Mouse (Mus musculus) limb, embryonic 14.5 days (tissue): ENCODE results near the gene Abhd2. TPM values are rescaled to one million over a fixed set of nuclear protein-coding genes. Genes with fewer than 3 reads are reported as not detected.

ENCODE experiments used
- ATAC-seq: fragments of 200-750 bp; cut with Nextera tagmentation; 2 replicates; pipeline ENCODE4 v1.8.0; 2017; ENCODE audit warnings: low read depth, moderate number of reproducible peaks, moderate TSS enrichment; ENCODE audit not compliant: low FRiP score
- DNase-seq: peaks from one replicate; pipeline ENCODE4 v3.0.0-alpha.2; 2015; ENCODE audit warnings: low spot score
- H3K27ac ChIP-seq: fragments of 300-500 bp; sonication (generic); replicated peaks from 2 replicates; pipeline ENCODE4 v1.5.1; 2014; ENCODE audit warnings: low read depth, mild to moderate bottlenecking, low read length, moderate library complexity, mixed read lengths
- H3K27me3 ChIP-seq: fragments of 300-500 bp; sonication (generic); 2 replicates; pipeline ENCODE4 v1.6.1; 2014; ENCODE audit warnings: low read length, mixed read lengths; ENCODE audit not compliant: control insufficient read depth, insufficient read depth
- H3K36me3 ChIP-seq: fragments of 300-500 bp; sonication (generic); 2 replicates; pipeline ENCODE4 v1.6.1; 2014; ENCODE audit warnings: mild to moderate bottlenecking, low read length, moderate library complexity, mixed read lengths; ENCODE audit not compliant: control insufficient read depth, insufficient read depth
- H3K4me1 ChIP-seq: fragments of 300-500 bp; sonication (generic); 2 replicates; pipeline ENCODE4 v1.6.1; 2014; ENCODE audit warnings: antibody characterized with exemption, low read length, mixed read lengths; ENCODE audit not compliant: control insufficient read depth, insufficient read depth
- H3K4me2 ChIP-seq: fragments of 300-500 bp; sonication (generic); replicated peaks from 2 replicates; pipeline ENCODE4 v1.6.1; 2014; ENCODE audit warnings: low read depth, mild to moderate bottlenecking, low read length, moderate library complexity; ENCODE audit not compliant: severe bottlenecking
- H3K4me3 ChIP-seq: fragments of 300-500 bp; sonication (generic); replicated peaks from 2 replicates; pipeline ENCODE4 v1.5.1; 2014; ENCODE audit warnings: low read length
- H3K9ac ChIP-seq: fragments of 300-500 bp; sonication (generic); 2 replicates; pipeline ENCODE4 v1.6.1; 2014; ENCODE audit warnings: mild to moderate bottlenecking, low read depth, low read length, moderate library complexity; ENCODE audit not compliant: severe bottlenecking
- H3K9me3 ChIP-seq: fragments of 300-500 bp; sonication (generic); 2 replicates; pipeline ENCODE4 v1.6.1; 2016; ENCODE audit warnings: low read length; ENCODE audit not compliant: control insufficient read depth
- POLR2A ChIP-seq: fragments of 200-500 bp; IDR thresholded peaks from 2 replicates; pipeline ENCODE4 v1.8.0; 2012; ENCODE audit warnings: inconsistent platforms, mild to moderate bottlenecking, moderate library complexity, borderline replicate concordance; ENCODE audit not compliant: insufficient read depth, insufficient read length; ENCODE audit errors: extremely low read depth
- WGBS: fragments of 180-500 bp; shearing (Covaris S2); extraction: QIAGEN DNeasy Blood & Tissue Kit; methylation state at CpG from one replicate; pipeline ENCODE4 v1.1.7; 2014; 5-methylcytosine and 5-hydroxymethylcytosine counted together
- polyA plus RNA-seq, 2 experiments: library from polyadenylated mRNA; depleted of rRNA in 1 of 2; stranded (reverse) in 1 of 2; unstranded in 1 of 2; fragments of >200 nt; fragmentation: Nextera tagmentation in 1 of 2; extraction: Ambion mirVana in 1 of 2; gene quantifications; 2 replicates each; pipeline versions ENCODE4 v1.2.1 to v1.2.3; 2012 to 2014

The Abhd2 gene
- 7.8 and 9.5 TPM in 2 replicates for polyA plus RNA-seq (2012; rRNA removed)
- polyA plus RNA-seq (2014; fragmentation: Nextera tagmentation; extraction: Ambion mirVana), result 10.9 and 13.0 TPM in 2 replicates

GRCm38 (mm10) chr7:79272789-79273718 is at the start of gene Abhd2:
Gene Abhd2, plus strand, starts transcription at chr7:79273199.
- peak within 1 kb of the TSS; percentile 40 for H3K27ac ChIP-seq
- H3K36me3 ChIP-seq, result no peaks in the 10 kb centered on the region
- peak; percentile 47; the same call in 1 of the 2 replicates for TF ChIP-seq POLR2A
- WGBS, result 2% methylated on average over 52 of the region's 54 CpGs
- peak within 1 kb of the TSS; percentile 81 for H3K4me2 ChIP-seq
- peak within 1 kb of the TSS; percentile 70 for H3K9ac ChIP-seq
- H3K4me1 ChIP-seq, result peaks cover 9% of the 10 kb centered on the region
- ATAC-seq, result peak; percentile 100
- no peaks in the 10 kb centered on the region for H3K27me3 ChIP-seq
- H3K4me3 ChIP-seq, result peak within 1 kb of the TSS; percentile 55
- H3K9me3 ChIP-seq, result no peaks in the 10 kb centered on the region
- peak; percentile 100 for DNase-seq

GRCm38 (mm10) chr7:79225477-79225876 is 47.5 kb upstream of the Abhd2 start:
- no peak for TF ChIP-seq POLR2A
- Histone ChIP-seq H3K4me2 (no peak overlapping the region), H3K27me3 (no peaks in the 10 kb centered on the region), H3K9ac (no peak overlapping the region), H3K4me3 (no peak overlapping the region), H3K4me1 (no peaks in the 10 kb centered on the region), H3K36me3 (no peaks in the 10 kb centered on the region), H3K9me3 (no peaks in the 10 kb centered on the region), H3K27ac (no peak overlapping the region)
- DNase-seq (no peak), ATAC-seq (no peak)
- 84% methylated on average over 8 of the region's 8 CpGs for WGBS

- ATAC-seq (no peak), DNase-seq (no peak)
- Histone ChIP-seq H3K27ac (no peak overlapping the region), H3K36me3 (no peaks in the 10 kb centered on the region), H3K27me3 (no peaks in the 10 kb centered on the region), H3K4me2 (no peak overlapping the region), H3K4me3 (no peak overlapping the region), H3K9me3 (no peaks in the 10 kb centered on the region), H3K9ac (no peak overlapping the region), H3K4me1 (no peaks in the 10 kb centered on the region)
- 78% methylated on average over 5 of the region's 5 CpGs for WGBS
- no peak for TF ChIP-seq POLR2A
Measured at GRCm38 (mm10) chr7:79226172-79226571, 46.8 kb upstream of the Abhd2 start.

GRCm38 (mm10) chr7:79226834-79227486 is 46.0 kb upstream of the Abhd2 start:
- H3K9me3 ChIP-seq, result no peaks in the 10 kb centered on the region
- DNase-seq (no peak), ATAC-seq (no peak)
- H3K9ac ChIP-seq, result no peak overlapping the region
- no peaks in the 10 kb centered on the region for H3K27me3 ChIP-seq
- H3K4me1 ChIP-seq, result no peaks in the 10 kb centered on the region
- 89% methylated on average over 5 of the region's 10 CpGs for WGBS
- no peak overlapping the region for H3K4me3 ChIP-seq
- H3K36me3 ChIP-seq, result no peaks in the 10 kb centered on the region
- H3K27ac ChIP-seq, result no peak overlapping the region
- TF ChIP-seq POLR2A, result no peak
- no peak overlapping the region for H3K4me2 ChIP-seq

GRCm38 (mm10) chr7:79228471-79228870 is 44.5 kb upstream of the Abhd2 start:
- H3K9ac ChIP-seq, result no peak overlapping the region
- ATAC-seq, result no peak

More at GRCm38 (mm10) chr7:79228471-79228870, 44.5 kb upstream of the Abhd2 start:
- TF ChIP-seq POLR2A, result no peak
- Histone ChIP-seq H3K9me3 (no peaks in the 10 kb centered on the region), H3K4me2 (no peak overlapping the region), H3K27ac (no peak overlapping the region), H3K4me1 (no peaks in the 10 kb centered on the region), H3K4me3 (no peak overlapping the region), H3K27me3 (no peaks in the 10 kb centered on the region), H3K36me3 (no peaks in the 10 kb centered on the region)
- peak; percentile 76 for DNase-seq
- WGBS, result 36% methylated on average over 9 of the region's 9 CpGs
